Comparison of ENCODE assay signal across 19 mouse cellular contexts in the genomic region with DNA sequence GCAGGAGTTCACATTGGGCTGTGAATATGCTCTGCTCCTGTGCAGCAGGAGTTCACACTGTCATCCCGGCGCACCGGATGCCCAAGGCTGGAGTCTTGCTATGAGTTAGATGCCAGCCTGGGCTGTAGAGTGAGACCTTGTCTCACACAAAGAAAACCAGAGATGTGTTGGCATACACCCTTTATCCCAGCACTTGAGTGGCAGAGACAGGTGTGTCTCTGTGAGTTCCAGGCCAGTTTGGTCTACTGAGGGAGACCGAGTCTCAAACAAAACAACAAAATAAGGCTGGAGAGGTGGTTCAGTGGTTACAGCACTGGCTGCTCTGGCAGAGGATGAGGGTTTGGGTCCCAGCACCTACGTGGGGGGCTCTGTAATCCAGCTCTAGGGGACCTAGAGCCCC. TPM values are rescaled to one million over a fixed set of nuclear protein-coding genes. Genes with fewer than 3 reads are reported as not detected.
"Had no signal": no experiment of that assay in that cellular context is flagged by ENCODE, and none has a peak within 500 bp of the region (broad histone marks: within the 10 kb centered on the region; RNA-seq: fewer than 3 reads in every experiment).

No protein-coding gene starts in this region.

- DNase-seq: retina, postnatal 1 day; right cerebral cortex, adult 18-20 months; right cerebral cortex, postnatal 14 days; right cerebral cortex, postnatal 25 days; right cerebral cortex, postnatal 4 days; spleen, adult 18-20 months; thymus, adult 18-20 months; thymus, adult 2 months; thymus, postnatal 14 days; thymus, postnatal 25 days; thymus, postnatal 36 days; thymus, postnatal 4 days had no signal

- H3K27ac ChIP-seq: neural tube, embryonic 15.5 days; stomach, embryonic 15.5 days; stomach, postnatal 0 days had no signal

- H3K4me2 ChIP-seq: neural tube, embryonic 15.5 days; stomach, embryonic 15.5 days had no signal

- H3K9me3 ChIP-seq: neural tube, embryonic 15.5 days; stomach, embryonic 15.5 days had no signal

- H3K36me3 ChIP-seq: neural tube, embryonic 15.5 days; stomach, embryonic 15.5 days had no signal

- H3K4me3 ChIP-seq: neural tube, embryonic 15.5 days; stomach, embryonic 15.5 days had no signal

- H3K9ac ChIP-seq: neural tube, embryonic 15.5 days; stomach, embryonic 15.5 days had no signal

RNA-seq across cellular contexts. Expression of a gene that starts 16.1 kb away (rescaled TPM):
- total RNA-seq: neutrophil, adult 5-6 weeks had no signal
- polyA plus RNA-seq: spleen, adult 2 months; thymus, postnatal 0 days; urinary bladder, adult 2 months had no signal
